Mouse (Mus musculus): ENCODE measurements around the gene Asb4.

DNA sequence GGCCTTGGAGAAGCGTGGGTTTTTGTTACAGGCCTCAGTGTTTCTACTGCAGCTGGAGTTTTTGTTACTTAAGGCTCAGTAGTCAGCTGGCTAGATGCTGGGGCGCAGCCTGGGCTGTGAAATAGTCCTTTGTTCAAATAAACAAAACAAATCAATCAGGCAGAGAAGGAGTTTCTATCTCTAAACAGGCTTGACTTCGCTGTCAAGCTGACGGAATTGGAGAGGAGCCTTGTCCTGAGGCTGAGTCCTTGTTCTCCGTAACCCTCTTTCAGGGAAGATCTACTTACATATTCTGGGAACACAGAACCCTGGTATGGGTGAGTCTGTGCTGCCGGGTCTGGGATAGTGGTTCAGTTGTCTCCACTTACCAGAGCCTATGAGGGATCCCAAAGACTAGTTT, 64.4 kb downstream of the Asb4 start:
- TF ChIP-seq EP300 (IDR thresholded peaks at IDR 0.05; ENCODE audit: low read depth) (no peak), CTCF (IDR thresholded peaks at IDR 0.05; ENCODE audit: low read depth) (no peak)

Measured in liver, postnatal 0 days (tissue).